14 mouse cellular contexts compared by ENCODE assay signal in the genomic region with DNA sequence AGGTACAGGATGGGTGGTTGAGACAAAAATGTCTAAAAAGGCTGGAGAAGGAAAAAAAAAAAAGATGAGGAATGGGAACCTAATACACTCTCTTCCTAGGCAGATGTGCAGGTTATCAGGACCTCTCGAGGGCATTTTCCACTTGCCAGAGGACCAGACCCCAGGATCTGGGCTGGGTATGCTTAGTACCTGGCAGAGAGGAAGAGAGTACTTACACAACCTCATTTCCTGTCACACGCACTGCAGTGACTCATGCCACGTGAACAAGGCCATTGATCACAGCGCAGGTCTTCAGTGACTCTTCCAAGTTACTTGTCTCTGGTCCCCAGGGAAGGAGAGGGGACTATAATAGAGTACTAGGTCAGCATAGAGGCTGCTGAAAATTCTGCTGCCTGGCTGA.
"Had no signal": no experiment of that assay in that cellular context is flagged by ENCODE, and none has a peak within 500 bp of the region (broad histone marks: within the 10 kb centered on the region; RNA-seq: fewer than 3 reads in every experiment).

No protein-coding gene starts in this region.

- H3K36me3 ChIP-seq: limb, embryonic 12.5 days; limb, embryonic 15.5 days; midbrain, embryonic 13.5 days had no signal

- H3K9me3 ChIP-seq: limb, embryonic 12.5 days; limb, embryonic 15.5 days; midbrain, embryonic 13.5 days had no signal

- H3K27ac ChIP-seq: limb, embryonic 12.5 days; limb, embryonic 15.5 days; liver, embryonic 14.5 days; macrophage; midbrain, embryonic 13.5 days; stomach, postnatal 0 days had no signal

- H3K9ac ChIP-seq: limb, embryonic 12.5 days; limb, embryonic 15.5 days; liver, embryonic 14.5 days; liver, postnatal 0 days; lung, embryonic 14.5 days; midbrain, embryonic 13.5 days had no signal

- DNase-seq: kidney, postnatal 14 days; kidney, postnatal 4 days; left cerebral cortex, postnatal 4 days; liver, postnatal 0 days; lung, embryonic 14.5 days; thymus, postnatal 25 days had no signal

- H3K27me3 ChIP-seq: midbrain, embryonic 13.5 days had no signal

- H3K4me2 ChIP-seq: limb, embryonic 12.5 days; limb, embryonic 15.5 days; liver, embryonic 11.5 days; lung, embryonic 14.5 days; midbrain, embryonic 13.5 days had no signal

- ATAC-seq: liver, postnatal 0 days; lung, postnatal 0 days; midbrain, embryonic 13.5 days had no signal

- H3K4me3 ChIP-seq: limb, embryonic 12.5 days; limb, embryonic 15.5 days; midbrain, embryonic 13.5 days had no signal
